Comparison of ENCODE assay signal across 8 mouse cellular contexts in genomic region chr2:29670231-29670991, GRCm38 (mm10). TPM values are rescaled to one million over a fixed set of nuclear protein-coding genes. Genes with fewer than 3 reads are reported as not detected.
DNase-seq lines count a peak whose midpoint lies in the region.

No protein-coding gene starts in this region.

- peak; percentile 25 to 38 for DNase-seq in urinary bladder, postnatal 36 days (ENCODE audit: low spot score in 2 of 2)
- no peak for DNase-seq in urinary bladder, adult 2 months (ENCODE audit: low spot score)
- peak; percentile 79 for DNase-seq in cerebellum, adult 11-12 months
- peak; percentile 72 for DNase-seq in gastrocnemius, postnatal 25 days
- peak; percentile 70 for DNase-seq in kidney, adult 9 months
- peak; percentile 76 to 79 for DNase-seq in lung, adult 18-20 months
- DNase-seq in retina, postnatal 1 day, result peak; percentile 36
- no peak for DNase-seq in embryo, embryonic 11 days

RNA-seq across cellular contexts. Expression of gene Rapgef1, which starts 50.9 kb away (rescaled TPM):
- 29.0 and 34.9 TPM in 2 replicates for polyA plus RNA-seq in urinary bladder, adult 2 months (2012; rRNA removed)
- 100 to 1,000 TPM; 102 to 112 TPM for total RNA-seq in gastrocnemius, postnatal 25 days (2021)

Comparison
In these comparisons a context has a peak if more than half of its experiments do, and no peak if none do; other contexts are left out.
1. DNase-seq: peak in urinary bladder, postnatal 36 days (2 of 2), cerebellum, adult 11-12 months (single experiment), gastrocnemius, postnatal 25 days (single experiment), kidney, adult 9 months (single experiment), lung, adult 18-20 months (2 of 2) and retina, postnatal 1 day (single experiment); none in urinary bladder, adult 2 months (single experiment) and embryo, embryonic 11 days (single experiment).